In genomic region chr16:64789706-64790105, GRCm38 (mm10) we compare ENCODE assay signal across 14 mouse cellular contexts.
"Had no signal": no experiment of that assay in that cellular context is flagged by ENCODE, and none has a peak within 500 bp of the region (broad histone marks: within the 10 kb centered on the region; RNA-seq: fewer than 3 reads in every experiment).

No protein-coding gene starts in this region.

- ATAC-seq: liver, embryonic 12.5 days; midbrain, embryonic 13.5 days; midbrain, embryonic 16.5 days had no signal

- DNase-seq: kidney, postnatal 25 days; layer of hippocampus, adult 9-11 months; liver; lung, adult 18-20 months; lung, postnatal 10 days; lung, postnatal 36 days; right cerebral cortex, adult 18-20 months; right cerebral cortex, postnatal 25 days; spleen, adult 18-20 months; thymus, adult 18-20 months; thymus, postnatal 36 days had no signal
